Mouse (Mus musculus) gastrocnemius, adult 8-10 months (tissue): ENCODE measurements around the gene Card19. TPM values are rescaled to one million over a fixed set of nuclear protein-coding genes. Genes with fewer than 3 reads are reported as not detected.

Experiments used
- DNase-seq, 2 experiments: peaks; one replicate each; pipeline ENCODE4 v3.0.0; 2022; ENCODE audit warnings: low spot score in 2 of 2
- total RNA-seq, 4 experiments: library from RNA; stranded (reverse); gene quantifications; 2 replicates each; pipeline ENCODE4 v1.2.4; 2022

The Card19 gene
- total RNA-seq, 4 experiments from 2014 or later: 121 to 134 (median 131) TPM

DNA sequence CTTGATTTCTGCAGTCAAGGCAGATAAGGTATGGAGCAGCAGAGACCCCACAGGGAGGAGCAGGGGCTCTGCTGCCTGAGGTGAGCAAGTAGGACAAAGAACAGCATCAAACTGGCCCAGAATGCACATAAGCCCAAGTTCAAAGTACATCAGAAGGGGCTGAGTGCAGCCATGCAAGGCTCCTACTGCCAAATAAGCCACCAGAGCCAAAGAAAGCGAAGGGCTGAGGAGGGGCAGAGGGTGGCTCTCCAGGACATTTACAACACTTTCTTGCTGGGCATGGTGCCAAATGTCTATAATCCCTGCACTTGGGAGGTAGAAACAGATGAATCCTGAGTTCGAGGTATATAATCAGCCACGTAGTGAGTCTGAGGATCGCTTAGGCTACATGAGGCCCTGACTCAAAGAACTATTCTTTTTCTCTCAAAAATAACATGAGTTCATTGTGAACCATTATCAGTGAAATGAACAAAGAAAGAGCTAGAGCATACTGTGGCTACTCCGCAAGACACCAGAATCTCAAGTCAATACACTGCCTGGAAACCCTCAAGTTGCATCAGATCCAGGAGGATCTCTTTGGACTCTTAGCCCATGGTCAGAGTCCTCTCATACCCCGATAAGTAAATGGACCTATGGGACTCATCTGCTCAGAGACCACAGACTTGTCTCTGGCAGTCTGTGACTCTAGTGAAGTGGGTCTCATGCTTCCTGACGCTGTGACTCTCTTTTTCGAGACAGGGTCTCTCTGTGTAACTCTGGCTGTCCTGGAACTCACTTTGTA, 18.1 kb upstream of the Card19 start:
- no peak for DNase-seq

DNA sequence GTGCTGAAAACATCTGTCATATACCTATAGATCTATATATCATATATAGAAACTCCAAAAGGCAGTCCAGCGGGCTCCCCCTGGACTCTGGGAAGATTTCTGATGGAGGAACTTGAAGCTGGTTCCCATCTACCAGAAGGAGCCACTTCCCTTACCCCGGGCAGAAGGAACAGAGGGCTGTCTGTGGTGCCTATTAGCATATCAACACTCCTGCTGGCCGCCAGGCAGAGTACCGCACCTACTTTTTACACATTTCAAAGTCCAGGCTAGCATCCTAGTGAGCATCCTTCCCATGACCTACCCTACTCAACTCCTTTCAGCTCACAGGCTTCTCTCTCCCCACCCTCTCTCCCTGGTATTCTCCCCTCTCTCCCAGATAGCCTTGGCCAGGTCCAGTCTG, 9.8 kb upstream of the Card19 start:
- no peak for DNase-seq

DNA sequence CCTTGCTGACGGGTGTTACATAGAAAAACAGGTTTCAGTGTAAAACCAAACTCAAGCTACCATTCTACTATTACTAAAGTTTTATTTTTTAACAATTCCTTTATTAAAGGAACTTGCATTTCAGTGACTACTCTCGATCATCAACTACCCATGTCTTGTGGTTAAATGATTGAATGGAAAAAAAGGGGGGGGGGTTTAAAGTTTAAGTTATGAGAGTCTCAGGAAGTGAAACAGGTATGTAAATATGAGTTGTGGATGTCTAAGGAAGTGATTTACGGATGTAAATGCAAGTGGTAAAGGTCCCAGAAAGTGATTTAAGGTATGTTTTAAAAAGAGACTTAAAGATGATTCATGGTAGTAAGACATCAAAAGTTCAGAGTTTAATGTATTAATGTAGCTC, 9.3 kb upstream of the Card19 start:
- no peak for DNase-seq

DNA sequence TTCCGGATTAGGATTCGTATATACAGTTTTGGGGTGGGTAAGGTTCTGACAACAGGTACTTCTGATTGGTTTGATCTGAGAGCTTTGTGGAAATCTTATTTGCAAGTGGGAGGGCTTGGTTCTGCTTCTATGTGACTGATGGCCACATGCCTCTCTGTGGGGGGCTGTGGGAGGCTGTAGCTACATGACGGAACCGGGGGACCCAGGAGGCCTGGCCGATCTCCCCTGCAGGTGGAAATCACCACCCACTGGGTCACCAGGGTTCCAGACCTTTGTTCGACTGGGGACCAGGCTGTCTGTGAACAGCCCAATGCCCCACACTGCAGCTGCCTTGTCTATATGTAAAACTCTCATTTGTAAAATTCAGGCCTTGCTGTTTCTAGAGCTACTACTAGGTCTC, 8.9 kb upstream of the Card19 start:
- no peak for DNase-seq

DNA sequence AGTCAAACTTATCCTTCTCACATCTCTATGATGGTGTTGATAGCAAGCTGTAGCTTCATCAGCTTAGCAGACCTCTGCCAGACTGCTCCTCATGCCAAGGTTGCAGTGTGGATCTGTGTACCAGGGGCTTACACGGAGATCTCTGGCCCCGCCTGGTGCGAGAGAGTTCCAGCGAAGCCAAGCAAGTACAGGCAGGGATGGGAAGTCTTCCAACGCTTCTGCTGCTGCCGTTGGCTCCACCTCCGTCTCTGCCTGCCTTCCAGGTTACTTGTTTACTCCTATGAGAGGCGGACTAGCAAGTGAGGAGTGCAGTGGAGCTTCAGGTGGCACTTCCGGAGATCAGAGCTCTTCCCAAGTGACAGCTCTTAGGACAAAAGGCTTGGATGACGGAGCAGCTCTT, 8.5 kb upstream of the Card19 start:
- peak in 1 of 2 experiments; percentile 42 for DNase-seq

DNA sequence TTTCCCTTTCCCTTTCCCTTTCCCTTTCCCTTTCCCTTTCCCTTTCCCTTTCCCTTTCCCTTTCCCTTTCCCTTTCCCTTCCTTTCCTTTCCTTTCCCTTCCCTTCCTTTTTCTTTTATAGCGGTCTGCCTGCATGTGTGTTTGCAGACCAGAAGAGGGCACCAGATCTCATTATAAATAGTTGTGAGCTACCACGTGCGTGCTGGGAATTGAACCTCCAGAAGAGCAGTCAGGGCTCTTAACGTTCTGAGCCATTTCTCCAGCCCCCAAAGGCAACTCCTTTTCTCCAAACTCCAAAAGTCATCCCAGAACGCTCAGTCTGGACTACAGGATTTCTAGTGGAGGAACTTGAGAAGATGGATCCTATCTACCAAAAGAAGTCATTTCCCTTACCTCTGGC, 5.1 kb upstream of the Card19 start:
- no peak for DNase-seq

DNA sequence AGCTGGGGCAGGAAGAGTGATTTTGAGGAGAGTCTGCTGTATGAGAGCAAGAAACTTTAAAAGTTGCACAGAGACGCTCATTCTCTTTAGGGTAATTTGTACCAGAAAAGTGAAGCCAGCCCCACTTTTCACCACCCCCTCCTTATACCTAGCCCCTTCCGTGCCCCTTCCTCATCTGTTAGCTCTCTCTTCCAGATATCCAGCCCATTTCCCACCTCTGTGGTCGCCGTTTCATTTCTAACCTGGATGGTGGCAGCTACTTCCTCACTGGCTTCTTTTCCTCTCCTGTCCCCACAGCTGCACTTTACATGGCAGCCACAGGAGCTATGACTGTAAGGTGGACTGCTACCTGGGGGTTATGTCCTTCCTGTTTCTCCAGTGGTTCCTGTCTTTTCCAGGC, 3.5 kb upstream of the Card19 start:
- no peak for DNase-seq

DNA sequence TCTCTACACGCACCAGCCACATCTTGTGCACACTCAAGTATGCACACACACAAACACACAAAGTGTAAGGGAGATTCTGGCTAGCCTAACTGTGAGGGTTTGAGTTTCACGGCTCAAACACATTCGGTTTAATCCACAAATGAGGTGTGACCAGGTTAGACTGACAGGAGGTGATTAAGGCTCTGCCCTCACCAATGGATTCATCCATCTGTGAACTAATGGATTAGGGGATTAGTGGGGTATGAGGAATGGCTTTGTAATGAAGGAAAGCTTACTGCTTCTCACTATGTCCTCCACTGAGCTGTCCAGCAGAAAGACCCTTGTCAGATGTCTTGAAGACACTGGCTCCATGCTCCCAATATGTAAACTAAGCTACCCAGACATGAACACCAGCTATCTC, 2.8 kb upstream of the Card19 start:
- no peak for DNase-seq

DNA sequence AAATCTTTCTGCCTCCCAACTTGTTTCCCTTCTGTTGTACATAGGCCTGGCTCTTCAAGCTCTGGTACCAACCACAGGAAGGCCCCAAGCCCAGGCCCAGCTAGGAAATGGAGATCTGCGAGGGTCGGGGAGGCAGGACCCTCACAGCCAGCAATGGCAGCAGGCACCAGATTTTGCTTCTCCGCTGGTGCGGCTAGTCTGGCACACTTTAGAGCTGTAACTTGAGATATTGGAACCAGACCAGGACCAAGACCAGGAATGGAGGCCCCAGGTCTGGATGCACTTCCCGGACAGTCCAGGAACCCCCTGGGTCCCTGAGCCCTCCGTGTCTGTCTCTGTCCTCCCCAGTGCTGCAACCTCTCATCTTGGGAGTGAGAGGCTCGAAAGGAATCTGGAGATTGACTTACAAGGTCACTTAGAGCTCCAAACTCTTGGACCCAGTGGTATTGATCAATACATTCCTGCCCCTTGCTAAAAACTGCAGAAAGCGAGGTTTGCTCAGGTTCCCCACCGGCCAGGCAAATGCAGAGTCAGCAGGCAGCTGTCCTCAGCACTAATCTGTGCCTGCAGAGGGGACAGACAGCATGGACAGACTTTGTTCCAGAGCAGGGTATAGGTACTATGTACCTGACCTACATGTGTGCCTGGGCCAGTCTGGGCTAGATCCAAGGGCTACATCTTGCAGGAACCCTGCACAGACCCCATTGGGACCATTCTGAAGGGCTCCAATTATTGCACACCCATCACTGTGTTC, 1.1 kb upstream of the Card19 start:
- DNase-seq: no peak

DNA sequence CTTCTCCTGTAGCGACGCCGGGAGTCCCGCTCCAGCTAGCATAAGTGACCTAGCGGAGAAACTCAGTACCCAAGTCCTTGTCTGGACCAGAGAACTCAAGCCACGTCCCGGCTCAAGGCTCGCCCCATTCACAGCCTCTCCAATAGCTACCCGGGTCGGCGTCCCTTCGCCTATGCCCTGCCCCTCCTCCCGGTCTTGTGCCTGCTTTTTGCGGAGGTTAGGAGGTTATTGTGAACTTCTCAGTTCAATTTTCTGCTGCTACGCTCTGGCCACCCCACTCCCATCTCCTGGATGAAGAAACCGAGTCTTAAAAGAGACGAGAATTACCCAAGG, 349 bp upstream of the Card19 start:
- no peak for DNase-seq

DNA sequence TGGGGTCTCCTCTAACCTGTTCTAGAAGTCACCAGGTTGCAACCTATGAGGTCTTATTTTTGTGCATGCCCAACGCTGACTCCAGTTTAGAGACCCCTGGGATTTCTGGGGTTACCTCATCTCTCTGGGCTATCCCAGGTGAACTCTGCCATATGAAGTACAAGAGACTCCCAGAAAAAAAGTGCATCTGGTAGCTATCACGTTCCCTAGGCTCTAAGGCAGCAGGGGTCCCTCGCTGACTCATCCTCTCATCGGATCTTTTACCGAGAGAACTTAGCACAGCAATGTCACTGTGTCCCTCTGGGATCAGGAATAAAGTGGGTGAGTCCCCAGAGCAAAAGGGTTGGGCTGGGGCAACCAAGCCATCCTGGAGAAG, 721 bp downstream of the Card19 start:
- DNase-seq: no peak

DNA sequence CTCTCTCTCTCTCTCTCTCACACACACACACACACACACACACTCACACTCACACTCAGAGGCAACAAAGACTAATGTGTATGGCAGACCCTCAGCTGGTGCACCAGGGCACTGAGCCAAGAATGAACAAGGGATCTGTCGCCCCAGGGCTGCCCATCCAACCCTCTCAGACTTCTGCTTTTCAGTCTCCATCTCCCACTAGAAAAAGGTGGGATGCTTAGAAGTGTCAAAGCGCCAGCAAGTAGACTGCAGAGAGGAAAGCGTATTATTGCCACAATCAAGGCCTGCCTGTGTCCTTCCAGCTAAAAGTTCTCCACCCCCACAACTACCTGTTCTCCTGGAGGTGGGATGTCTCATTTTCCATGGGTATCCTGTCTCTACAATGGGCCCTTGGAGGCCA, 1.4 kb downstream of the Card19 start:
- DNase-seq: no peak

DNA sequence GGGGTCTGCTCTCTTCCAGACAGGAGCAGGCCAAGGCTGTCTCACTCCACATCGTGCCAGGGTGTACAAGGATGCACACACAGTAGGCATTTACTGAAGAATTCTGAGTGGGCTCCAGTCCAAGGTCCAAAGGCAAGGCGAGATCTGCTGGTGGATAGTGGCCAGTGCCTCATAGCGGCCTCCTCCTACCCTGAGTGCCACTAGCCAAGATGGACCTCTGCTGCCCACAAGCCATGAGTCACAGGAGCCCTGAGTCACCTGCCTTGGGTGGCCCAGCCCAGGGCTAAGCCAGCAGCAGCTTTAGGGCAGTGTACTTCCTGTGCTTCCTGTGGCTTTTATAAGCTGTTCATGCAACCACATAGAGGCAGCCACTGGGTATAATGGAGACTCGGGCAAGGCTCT, 2.3 kb downstream of the Card19 start:
- DNase-seq: peak in 1 of 2 experiments; percentile 50

DNA sequence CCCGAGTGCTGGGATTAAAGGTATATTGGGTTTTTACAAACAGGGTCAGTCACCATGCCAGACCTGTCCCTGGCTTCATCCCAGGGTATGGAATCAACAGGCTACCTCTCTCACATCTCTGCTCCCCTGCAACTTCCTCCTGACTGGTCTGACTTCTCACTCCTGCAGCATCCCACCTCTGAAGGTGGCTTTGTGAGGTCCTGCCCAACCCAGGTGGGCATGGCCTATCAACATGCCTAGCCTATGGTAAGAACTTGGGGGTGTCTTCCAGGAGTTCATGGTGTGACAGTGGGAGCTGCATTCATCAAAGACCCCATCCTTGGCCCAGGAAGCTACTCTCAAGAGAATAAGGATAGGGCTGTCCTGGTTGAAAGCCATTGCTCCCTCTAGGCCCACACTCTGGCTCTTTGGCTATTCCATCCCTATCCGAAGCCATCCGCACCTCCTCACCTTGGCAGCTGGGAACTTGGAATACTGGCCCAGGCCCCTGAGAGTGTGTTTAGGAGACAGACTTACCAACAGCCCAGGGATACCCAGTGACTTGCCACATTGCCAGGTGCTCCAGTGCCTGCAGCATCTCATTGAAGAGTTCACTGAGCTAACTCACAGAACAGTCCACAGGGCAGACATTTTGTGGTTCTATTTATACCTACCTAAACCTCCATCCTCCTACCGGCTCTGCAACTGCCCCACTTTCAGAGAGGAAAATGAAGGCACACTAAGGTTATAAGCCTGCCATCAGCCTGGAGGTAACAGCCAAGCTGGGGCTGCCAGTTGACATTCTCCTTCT, 2.9 kb downstream of the Card19 start:
- no peak for DNase-seq

DNA sequence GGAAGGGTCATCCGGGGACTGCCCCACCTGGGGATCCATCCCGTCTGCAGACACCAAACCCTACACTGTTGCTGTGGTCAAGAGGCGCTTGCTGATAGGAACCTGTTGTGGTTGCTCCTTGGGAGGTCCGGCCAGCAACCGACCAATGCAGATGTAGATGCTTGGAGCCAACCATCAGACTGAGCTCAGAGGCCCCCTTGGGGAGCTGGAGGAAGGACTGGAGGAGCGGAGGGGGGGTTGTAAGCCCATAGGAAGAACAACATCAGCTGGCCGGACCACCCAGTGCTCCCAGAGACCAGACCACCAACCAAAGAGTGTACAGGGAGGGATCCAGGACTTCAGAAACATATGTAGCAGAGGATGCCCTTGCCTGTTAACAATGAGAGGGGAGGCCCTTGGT, 6.5 kb downstream of the Card19 start:
- DNase-seq: no peak

DNA sequence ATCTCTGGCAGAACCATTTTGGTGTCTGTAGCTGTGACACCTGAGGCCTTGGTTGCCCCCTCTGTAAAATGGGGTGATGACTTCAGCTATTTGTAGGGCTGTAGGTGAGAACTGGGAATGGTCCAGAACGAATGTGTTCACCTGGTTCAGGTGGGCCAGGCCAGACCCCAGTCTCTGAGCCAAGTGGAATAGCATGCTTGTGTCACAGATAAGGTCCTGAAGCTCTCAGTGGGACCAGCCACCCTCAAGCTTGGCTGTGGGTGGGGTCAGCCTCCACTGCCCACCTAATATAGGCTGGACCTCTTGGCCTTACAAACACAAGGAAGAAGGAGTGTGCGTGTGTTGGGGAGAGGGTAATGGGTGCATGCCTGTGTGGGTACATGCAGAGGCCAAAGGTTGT, 9.5 kb downstream of the Card19 start:
- no peak for DNase-seq

DNA sequence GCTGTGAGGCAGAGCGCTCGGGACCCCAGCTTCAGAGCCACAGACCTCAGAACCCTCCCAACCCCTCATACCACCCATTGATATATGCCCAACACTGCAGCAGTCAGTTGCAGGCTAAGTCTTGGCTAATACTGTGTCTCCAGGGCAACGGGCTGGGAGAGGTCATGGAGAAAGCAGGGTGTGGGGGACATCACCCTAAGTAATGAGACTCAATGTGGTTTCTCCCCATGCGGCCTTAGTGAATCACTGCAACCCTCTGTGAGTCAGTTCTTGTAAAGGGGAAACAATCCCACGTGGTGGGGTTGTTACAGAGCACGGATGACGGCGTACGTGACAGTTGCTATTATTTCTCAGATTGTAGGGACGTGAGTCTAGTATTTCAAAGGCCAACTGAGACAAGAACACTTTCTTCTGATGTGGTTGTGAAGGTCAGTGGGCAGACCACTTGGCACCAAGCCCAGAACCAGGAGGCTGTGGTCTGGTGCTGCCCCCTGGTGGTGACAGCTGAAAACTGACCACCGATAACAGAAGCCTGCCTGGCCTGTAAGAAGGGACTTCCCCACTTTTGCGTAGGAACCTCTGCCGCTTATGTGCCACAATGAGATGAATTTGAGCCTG, 10.3 kb downstream of the Card19 start:
- DNase-seq: peak; percentile 72 to 74

DNA sequence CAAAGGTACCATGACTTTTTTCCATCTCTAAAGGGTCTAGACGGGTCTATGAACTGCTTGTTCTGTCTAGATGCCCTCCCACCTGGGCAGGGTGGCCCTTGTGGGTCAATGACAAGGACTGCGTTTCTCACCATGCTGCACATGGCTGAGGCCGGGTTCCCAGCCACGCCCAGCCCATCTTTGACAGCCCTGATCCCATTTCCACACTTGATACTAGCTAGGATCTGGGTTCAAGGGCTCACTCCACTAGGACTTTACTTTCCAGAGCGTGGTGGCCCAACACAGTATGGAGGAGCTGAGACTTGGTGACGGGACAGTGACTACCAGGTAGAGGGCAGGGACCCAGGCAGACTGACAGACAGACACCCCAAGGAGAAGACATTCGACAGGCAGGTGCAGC, 13.3 kb downstream of the Card19 start:
- no peak for DNase-seq

DNA sequence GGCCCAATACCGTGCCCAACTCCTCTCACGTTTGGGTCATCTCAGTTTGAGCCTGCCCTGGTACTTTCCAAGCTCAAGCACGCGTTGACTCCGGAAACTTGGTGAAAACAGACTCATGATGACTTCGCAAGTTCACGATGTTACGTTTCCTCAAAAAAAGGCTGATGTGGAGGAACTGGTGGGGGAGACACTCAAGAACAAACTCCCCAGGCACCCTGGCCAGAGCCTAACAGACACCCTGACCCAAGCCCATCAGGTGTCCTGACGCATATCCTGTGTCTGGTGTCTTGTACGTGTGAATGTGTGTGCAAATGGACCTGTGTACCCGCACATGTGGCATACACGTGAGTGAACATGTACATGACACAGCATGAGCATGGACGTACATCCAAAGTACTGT, 15.1 kb downstream of the Card19 start:
- no peak for DNase-seq

DNA sequence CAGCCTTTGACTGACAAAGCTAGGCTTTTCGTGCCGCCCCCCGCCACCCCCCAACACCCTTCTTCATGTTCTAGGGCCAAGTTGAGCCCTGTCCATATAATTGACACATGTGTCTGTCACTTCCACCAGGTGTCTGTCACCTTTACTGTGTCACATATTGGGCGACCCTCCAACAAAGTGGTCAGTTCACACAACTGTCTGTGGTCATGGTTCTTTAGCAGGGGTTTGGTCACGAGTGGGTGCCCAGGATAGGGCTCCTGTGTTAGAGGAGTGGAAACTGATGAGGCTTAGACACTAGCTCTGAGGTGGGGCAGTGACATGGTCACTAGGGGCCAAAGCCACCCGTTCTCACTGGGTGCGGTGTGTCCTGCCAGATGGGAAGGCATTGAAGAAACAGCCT, 15.9 kb downstream of the Card19 start:
- no peak for DNase-seq

DNA sequence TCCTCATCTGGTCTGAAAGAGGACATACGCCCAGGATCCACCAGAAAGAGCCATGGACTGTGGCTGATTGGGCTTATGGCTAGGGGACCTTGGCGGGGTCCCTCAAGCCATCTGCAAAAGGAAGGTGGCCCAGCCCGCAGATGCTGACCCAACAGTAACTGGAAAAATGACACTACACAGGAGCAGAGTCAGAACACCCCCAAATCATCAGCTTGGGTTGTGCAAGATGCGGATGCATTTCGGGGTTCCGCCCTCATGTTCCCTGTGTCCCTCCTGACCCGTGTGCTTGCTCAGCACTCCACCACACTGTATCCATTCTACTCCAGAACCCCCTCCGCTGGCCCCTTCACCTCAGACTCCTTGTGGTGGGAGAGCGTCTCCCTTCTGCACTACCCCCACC, 17.1 kb downstream of the Card19 start:
- DNase-seq: no peak

DNA sequence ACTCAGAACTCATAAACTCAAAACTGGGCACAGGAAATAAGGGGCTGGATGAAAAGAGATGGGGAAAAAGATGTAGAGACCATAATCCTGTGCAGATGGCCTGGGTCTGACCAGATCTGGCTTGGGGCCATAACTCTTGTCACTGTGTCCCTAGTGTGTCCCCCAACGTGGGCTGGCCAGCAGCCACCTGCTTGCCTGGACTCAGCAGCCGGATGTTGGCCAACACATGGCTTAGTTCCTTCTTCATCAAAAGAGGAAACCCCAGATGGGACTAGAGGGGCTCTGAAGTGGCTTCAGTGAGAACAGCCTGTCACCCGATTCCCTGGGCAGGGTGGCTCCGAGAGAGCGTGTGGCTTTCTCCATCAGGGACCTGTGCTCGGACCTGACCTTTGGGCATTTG, 19.1 kb downstream of the Card19 start:
- DNase-seq: no peak
